Mouse (Mus musculus) gastrocnemius, postnatal 10 days (tissue): ENCODE measurements around the gene U90926. TPM values are rescaled to one million over a fixed set of nuclear protein-coding genes. Genes with fewer than 3 reads are reported as not detected.

ENCODE experiments used
- DNase-seq: peaks from one replicate; pipeline ENCODE4 v3.0.0; 2021; ENCODE audit warnings: mixed read lengths
- total RNA-seq, 2 experiments: library from RNA; stranded (reverse); gene quantifications; 2 replicates each; pipeline ENCODE4 v1.2.3; 2021

The U90926 gene
- total RNA-seq, 2 experiments from 2014 or later = not detected

DNA sequence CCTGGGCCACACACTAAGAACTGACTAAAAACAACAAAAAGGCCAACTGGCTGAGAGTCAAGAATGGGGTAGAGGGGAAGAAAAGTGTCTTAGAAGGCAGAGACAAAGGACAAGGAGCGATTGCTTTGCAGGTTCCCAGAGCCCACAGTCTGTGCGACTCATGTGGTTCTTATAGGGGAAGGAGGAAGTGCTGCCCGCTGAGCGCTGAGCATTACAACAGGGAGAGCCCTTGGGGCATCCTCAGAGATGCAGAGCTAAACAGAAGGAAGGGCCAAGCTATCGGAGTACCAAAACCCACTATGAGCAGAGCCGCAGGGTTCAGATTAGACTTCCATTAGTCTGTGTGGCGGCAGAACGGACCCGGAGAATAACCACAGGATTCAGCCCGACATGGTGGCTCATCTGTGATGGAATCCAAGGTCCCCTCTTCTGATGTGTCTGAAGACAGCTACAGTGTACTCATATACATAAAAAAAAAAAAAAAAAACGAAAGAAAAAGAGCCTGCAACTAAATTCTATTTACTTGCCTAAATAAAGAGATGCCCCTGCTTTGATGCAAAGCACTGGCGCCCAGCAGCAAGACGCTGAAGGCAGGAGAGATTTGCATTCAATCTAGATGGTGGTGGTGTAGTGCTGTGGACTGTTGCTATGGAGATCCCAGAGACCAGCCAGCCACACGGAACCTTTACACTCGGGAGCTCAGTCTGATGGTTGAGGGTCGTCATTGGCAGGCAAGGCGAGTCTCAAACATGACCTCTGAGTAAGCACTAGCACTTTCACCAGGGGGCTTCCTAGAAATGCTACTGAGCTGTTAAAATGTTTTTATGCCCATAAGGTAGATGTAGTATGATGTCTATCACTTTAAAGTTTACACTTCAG, 3.9 kb upstream of the U90926 start:
- no peak for DNase-seq

DNA sequence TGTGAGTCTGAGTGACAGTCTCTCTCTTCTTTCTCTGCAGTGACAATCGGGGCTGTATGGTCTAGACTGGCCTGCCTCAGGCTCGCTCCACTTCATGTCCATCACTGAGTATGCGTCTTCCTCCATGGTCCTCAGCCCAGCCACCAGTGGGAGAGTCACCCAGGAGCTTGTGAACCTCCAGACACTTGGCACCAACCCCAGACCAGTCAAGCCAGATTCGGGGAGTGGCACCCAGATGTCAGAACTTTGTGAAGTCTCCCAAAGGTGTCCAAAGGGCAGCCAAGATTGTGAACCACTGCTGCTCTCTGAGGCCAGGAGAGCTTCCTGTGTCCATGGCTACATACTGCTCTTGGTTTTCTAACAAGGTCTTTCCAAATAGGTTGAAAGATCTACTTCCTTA, 3.0 kb downstream of the U90926 start:
- DNase-seq = no peak

DNA sequence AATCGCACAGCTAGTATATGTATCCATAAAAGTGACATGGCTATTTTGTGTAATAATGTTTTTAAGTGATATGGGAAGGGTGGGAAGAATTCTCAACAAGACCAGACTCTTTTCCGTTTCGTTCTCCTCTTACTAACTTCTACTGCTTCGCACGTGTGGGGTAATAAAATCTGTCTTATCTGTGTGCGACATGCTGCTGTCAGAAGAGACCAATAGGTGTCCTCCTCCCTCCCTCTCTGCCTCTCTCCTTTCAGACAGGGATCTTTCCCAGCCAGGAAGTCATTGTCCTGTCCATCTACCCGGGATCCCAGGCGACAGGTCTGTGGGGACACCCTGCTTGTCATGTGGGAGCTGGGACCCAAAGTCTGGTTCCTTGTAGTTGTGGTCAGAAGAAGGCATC, 5.0 kb downstream of the U90926 start:
- no peak for DNase-seq

DNA sequence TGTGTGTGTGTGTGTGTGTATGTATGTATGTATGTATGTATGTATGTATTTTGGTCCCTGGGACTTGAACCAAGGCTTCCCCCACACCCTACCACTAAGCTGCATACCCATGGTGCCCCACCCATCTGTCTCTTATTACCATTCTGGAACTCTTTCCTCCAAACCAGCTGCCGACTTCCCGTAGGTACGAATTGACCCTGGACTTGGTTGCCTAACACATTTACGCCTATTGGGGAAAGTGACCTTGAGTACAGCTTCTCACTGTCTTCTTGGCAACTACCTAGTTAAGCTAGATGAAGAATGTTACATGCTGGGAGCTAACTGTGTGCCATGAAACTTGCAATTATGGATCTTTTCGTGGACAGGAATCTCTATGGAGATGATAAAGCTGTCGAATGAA, 9.1 kb downstream of the U90926 start:
- no peak for DNase-seq

DNA sequence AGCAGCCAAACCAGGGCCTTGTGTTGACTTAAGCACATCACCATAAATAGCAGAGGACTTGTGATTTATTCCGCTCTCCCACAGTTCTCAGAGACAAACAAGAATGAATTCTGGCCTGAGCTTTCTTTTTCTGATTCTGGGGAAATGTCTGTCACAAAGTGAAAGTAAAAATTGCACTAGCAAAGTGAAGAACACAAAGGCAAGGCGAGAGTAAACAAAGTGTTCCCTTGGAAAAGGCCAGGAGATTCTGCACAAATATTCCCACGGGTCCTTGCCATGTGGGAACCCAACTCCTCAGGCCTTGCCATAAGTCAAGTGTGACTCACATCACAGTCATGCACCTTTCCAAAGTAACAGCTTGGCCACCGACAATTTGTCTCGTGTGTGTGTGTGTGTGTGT, 9.5 kb downstream of the U90926 start:
- DNase-seq = no peak

DNA sequence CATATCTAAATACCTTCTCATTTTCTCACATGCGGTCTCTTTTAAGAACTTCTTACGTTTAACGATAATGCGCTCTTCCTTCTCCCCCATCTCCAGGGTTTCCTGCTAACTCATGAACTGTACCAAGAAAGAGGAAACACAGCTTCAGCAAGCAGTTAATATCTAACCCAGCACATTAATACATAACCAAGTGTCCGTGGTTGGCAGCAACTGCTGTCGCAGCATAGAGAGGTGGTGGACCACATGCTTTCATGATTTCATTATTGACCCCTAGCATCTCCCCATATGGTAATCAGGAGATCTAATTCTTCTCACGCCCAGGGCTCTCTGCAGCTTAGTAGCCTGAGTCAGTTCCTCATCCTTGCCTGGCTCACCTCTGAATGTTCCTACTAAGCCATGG, 10.0 kb downstream of the U90926 start:
- DNase-seq = no peak

DNA sequence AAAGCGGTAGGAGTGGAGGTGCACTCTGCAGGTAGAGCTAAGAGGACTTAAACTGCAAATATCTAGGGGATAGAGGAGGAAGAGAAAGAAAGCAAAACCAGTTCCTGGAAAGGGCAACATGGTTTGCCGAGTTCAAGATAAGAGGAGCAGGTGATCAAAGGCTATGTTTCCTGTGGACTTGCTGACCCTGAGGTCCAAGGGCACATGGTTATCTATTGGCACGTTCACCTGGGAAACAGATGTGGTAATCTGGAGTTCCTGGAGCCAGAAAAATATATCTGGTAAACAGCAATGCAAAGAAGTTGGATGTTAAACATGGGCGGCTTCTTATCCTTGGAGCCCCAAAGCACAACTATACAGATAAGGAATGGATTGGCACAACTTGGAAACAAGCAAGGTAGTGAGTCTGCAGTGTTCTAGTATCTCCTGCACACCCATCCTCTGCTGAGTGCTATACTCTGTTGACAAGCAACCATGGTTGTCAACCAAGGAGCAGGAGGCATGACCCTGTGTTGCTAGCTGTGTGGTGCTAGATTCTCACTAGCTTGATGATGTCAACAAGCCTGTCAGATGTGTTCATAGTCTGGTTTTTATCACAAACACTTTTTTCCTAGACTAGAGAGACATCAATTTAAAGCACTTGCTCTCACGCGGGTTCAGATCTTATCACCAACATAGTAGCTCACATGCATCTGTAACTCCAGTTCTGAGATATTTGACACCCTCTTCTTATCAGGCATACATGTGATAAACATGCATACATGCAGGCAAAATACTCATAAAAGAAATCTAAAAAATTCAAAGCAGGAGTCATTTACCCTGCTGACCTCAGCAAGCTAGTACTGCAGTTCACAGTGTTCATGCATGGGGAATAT, 10.8 kb downstream of the U90926 start:
- no peak for DNase-seq

DNA sequence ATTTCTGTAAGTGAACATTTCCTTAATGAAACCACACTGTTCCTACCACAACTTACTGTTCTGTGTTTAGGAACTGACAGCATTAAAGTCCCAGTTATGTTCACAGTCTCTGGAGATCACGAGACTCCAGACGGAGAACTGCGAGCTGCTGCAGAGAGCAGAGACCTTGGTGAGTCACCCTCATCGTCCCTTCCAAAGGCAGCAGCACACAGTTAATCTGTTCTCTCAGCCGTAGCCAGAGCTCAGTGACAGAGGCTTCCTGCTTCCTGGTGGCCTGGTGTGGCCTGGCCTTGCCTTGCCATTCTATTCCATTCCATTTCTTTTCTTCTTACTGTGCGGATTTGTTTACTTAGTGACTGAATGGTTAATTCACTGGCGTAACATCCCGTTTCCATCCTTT, 16.9 kb downstream of the U90926 start:
- DNase-seq = no peak

DNA sequence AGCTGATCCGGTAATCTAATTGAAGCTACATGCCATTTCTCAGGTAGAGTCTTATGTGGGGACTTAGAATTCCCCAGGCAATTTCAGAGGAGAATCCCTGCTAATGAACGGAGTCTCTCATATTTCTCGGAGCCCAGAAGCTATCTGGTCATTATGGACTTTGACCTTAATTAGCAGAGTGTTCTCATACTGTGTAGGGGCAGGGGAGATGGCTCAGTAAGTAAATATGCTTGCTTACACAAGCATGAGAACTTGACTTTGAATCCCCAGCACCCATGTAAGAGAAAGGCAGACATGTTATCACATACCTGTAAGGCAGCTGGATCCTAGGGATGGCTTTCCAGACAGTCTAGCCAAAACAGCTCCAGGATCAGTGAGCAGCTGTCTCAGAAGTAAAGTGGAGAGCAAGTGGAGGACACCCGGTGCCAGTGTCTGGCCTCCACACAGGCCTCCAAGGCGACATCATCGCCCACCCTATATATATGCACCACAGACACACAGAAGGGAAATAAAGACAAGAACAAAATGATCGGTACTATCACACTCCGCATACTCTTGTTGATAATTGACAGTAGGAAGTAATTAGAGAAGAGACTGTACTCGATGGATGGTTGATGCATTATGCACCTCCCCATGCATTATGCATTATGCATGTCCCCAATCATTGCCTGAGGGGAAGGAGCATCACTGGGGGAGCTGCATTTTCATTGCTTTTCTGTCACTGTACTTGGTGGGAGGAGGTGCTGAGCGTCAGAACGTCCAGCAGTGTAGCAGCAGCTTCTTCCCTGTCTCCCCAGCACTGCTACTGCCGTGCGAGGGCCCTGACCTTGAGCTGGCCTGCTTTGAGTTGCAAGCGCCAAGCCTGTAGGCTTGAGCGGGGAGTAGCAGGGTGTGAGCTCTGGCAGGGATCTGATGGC, 18.1 kb downstream of the U90926 start:
- no peak for DNase-seq

DNA sequence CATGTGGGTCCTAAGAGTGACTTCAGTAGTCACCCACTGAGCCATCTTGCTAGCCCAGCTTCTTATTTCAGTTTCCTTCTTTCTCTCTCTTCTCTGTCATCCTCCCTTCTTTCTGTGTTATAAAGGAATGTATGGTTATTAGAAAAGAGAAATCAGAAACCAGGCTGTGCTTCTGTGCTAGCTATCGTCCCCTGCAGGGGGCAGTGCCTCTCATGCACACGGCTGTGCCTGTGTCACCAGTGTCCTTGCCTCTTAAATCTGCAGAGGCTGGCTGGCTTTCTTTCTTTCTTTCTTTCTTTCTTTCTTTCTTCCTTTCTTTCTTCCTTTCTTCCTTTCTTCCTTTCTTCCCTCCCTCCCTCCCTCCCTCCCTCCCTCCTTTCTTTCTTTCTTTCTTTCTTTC, 19.5 kb downstream of the U90926 start:
- peak; percentile 34 for DNase-seq

DNA sequence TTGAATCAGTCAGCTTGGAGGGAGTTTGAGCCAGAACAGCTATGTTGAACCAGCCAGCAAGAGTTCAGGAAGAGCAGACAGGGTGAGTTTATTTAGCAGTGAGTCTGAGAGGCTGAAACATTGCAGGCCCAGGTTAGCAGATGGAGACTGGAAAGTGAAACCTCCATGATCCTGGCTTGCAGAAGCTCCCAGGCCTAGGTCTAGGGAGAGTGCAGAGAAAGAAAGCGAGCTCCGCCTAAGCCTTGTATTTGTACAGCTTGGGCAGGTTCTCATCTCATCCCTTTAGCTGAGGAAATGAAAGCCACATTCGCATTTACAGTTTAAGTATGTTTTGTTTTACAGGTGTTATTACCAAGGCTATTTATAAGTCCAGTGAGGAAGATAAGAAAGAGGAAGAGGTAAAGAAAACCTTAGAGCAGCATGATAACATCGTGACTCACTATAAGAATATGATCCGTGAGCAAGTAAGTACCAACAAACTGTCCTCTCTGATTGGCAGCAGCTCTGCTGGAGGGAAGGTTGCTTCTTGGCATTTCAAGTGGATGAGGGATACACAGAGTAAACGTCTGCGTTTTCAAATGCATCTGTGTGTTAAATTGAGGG, 26.2 kb downstream of the U90926 start:
- DNase-seq = no peak

DNA sequence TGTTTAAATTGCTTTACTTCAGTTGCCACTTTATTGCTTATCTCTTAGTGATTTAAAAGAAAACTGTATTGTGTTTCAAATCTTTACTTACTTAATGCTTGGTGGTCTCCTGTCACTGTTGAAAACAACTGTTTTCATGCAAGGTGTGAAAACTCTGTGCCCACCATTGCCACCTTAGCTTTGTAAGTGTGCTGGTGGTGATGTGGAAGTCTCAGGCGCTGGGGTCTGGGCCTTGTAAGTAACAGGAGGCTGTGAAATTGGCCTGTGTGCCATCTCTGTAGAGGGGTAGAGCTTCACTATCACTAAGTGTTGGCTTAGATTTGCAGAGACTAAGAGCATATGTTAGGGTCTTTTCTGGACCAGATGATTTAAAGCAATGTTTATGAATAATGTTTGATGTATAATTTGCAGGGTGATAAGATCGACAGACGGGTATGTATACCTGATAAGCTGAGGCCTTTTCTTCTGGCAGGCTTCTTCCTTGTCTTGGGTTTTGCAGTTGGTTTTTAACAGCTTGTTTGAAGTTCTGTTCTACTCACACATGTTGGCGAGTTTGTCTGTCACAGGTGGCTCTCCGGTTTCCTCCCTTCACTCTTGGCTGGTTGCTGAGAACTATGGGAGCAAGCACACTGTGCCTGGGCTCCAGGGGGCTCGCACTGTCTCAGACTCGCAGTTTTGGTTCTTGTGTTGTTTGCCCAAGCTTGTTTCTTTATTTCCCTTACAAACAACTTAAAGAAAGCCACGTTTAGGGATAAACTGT, 32.0 kb downstream of the U90926 start:
- DNase-seq = no peak

DNA sequence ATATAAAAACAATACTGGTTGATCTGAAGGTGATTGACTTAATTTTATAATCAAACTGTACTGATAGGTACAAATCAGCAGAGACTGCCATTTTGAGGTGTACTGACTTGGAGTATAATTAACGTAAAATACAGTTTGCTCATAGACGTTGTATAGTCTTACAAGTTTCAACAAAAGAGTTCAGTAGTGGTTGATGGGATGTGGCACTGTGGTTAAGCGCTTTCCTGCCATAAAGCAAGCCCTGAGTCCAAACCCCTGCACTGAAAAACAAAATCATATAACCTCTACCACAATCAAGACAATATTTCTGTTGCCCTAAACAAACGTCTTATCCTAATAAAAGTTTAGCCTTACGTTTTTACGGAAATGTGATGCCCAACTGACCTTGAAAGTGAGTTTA, 49.2 kb downstream of the U90926 start:
- no peak for DNase-seq

Other genes starting within 250 kb of the U90926 start
- gene Odaph, start 227.9 kb downstream of the U90926 start, total RNA-seq = under 1 TPM in 1 of 2 experiments, not detected in 1; 0.33 TPM
- 1 to 10 TPM; 3.5 to 3.8 TPM for gene Cdkl2, start 171.5 kb downstream of the U90926 start, total RNA-seq
- 10 to 100 TPM; 57.9 to 59.4 TPM for gene G3bp2, start 131.7 kb downstream of the U90926 start, total RNA-seq
- 10 to 100 TPM; 63.0 to 68.2 TPM for gene Uso1, start 77.5 kb downstream of the U90926 start, total RNA-seq
- not detected for gene Ppef2, start 40.9 kb upstream of the U90926 start, total RNA-seq
- 10 to 100 TPM in 1 of 2 experiments, 1 to 10 TPM in 1; 8.9 to 11.7 TPM for gene Naaa, start 62.8 kb upstream of the U90926 start, total RNA-seq
- 10 to 100 TPM; 20.3 to 20.8 TPM for gene Sdad1, start 95.1 kb upstream of the U90926 start, total RNA-seq
- 1 to 10 TPM; 3.7 to 5.3 TPM for gene Cxcl9, start 112.7 kb upstream of the U90926 start, total RNA-seq
- gene Art3, start 116.4 kb upstream of the U90926 start, total RNA-seq = 100 to 1,000 TPM; 327 to 371 TPM
- under 1 TPM in 1 of 2 experiments, not detected in 1; 0.43 TPM for gene Cxcl10, start 133.5 kb upstream of the U90926 start, total RNA-seq
- 10 to 100 TPM; 12.0 to 16.2 TPM for gene Nup54, start 219.8 kb upstream of the U90926 start, total RNA-seq